Mouse (Mus musculus) ovary, postnatal 36 days (tissue): Measurements from ENCODE around the gene Gm21518.
"Not testable (repeated sequence)": the region's sequence is repeated elsewhere in the genome, so short reads cannot be mapped to it uniquely, and the experiment has no call there.

Source experiments
- DNase-seq: peaks from one replicate; pipeline ENCODE4 v3.0.0; 2022; ENCODE audit warnings: low spot score, mixed read lengths

Gm21518 gene

DNA sequence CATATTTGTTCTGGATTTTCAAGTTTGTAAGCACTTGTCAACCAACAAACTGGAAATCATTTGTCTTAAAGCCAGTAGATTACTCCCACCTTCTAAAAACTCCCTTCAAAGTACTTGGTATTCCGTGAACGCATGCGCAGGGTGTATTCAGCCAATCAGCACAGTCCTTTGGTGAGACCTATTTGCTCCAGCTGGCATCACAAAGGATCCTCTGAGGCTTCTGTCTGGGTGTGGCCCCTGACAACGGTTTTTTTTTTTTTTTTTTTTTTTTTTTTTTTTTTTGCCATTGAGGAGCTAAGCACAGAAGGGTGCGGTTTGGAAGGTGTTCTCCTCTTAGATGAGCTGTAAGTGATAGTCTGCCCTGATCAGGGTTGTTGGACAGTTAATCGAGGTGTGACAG is at the start of gene Gm21518:
Gene Gm21518, plus strand, starts transcription at position 301 of the 400 bp plus-strand sequence.
- not testable (repeated sequence) for DNase-seq
